Mouse (Mus musculus) midbrain, embryonic 13.5 days (tissue): ENCODE data around the gene Sco1. TPM values are rescaled to one million over a fixed set of nuclear protein-coding genes. Genes with fewer than 3 reads are reported as not detected.
A peak's percentile ranks its signal among the peaks of the same experiment; 100 is the strongest.
"Not testable (repeated sequence)": the region's sequence is repeated elsewhere in the genome, so short reads cannot be mapped to it uniquely, and the experiment has no call there.

Experiments
- ATAC-seq: fragments of 200-750 bp; cut with Nextera tagmentation; 2 replicates; pipeline ENCODE4 v1.8.0; 2017; ENCODE audit warnings: mild to moderate bottlenecking, moderate TSS enrichment, moderate library complexity
- H3K27ac ChIP-seq: fragments of 300-500 bp; sonication (generic); 2 replicates; pipeline ENCODE4 v1.5.1; 2015; ENCODE audit warnings: inconsistent platforms, mild to moderate bottlenecking, moderate library complexity
- H3K27me3 ChIP-seq: fragments of 300-500 bp; sonication (generic); 2 replicates; pipeline ENCODE4 v1.6.1; 2015; ENCODE audit warnings: mild to moderate bottlenecking, inconsistent platforms
- H3K36me3 ChIP-seq: fragments of 300-500 bp; sonication (generic); 2 replicates; pipeline ENCODE4 v1.6.1; 2015; ENCODE audit warnings: mild to moderate bottlenecking, inconsistent platforms
- H3K4me1 ChIP-seq: fragments of 300-500 bp; sonication (generic); replicated peaks from 2 replicates; pipeline ENCODE4 v1.6.1; 2015; ENCODE audit warnings: inconsistent platforms
- H3K4me2 ChIP-seq: fragments of 300-500 bp; sonication (generic); replicated peaks from 2 replicates; pipeline ENCODE4 v1.6.1; 2015; ENCODE audit warnings: moderate library complexity, mild to moderate bottlenecking, inconsistent platforms
- H3K4me3 ChIP-seq: fragments of 300-500 bp; sonication (generic); replicated peaks from 2 replicates; pipeline ENCODE4 v1.5.1; 2015; ENCODE audit warnings: mild to moderate bottlenecking, inconsistent platforms
- H3K9ac ChIP-seq: fragments of 300-500 bp; sonication (generic); replicated peaks from 2 replicates; pipeline ENCODE4 v1.6.1; 2015; ENCODE audit warnings: mild to moderate bottlenecking, inconsistent platforms
- H3K9me3 ChIP-seq: fragments of 300-500 bp; sonication (generic); 2 replicates; pipeline ENCODE4 v1.6.1; 2016; ENCODE audit warnings: mild to moderate bottlenecking, inconsistent platforms
- WGBS: fragments of 180-500 bp; shearing (Covaris S2); methylation state at CpG from one replicate; pipeline ENCODE4 v1.1.7; 2015; 5-methylcytosine and 5-hydroxymethylcytosine counted together
- polyA plus RNA-seq: library from polyadenylated mRNA; unstranded; fragments of >200 nt; fragmentation: Nextera tagmentation; extraction: Ambion mirVana; gene quantifications from 2 replicates; pipeline ENCODE4 v1.2.1, GENCODE M21; 2015

Gene Sco1
- polyA plus RNA-seq = 15.1 and 16.4 TPM in 2 replicates

- under 1% methylated on average over 50 of the region's 50 CpGs for WGBS
- H3K27ac ChIP-seq = peak within 1 kb of the TSS; percentile 81
- ATAC-seq = peak; percentile 96
- H3K4me1 ChIP-seq = peaks cover 20% of the 10 kb centered on the region
- H3K4me2 ChIP-seq = peak within 1 kb of the TSS; percentile 76
- peak within 1 kb of the TSS; percentile 85 for H3K9ac ChIP-seq
- peak within 1 kb of the TSS; percentile 99 for H3K4me3 ChIP-seq
- no peaks in the 10 kb centered on the region for H3K9me3 ChIP-seq
- peaks cover 31% of the 10 kb centered on the region for H3K36me3 ChIP-seq
- no peaks in the 10 kb centered on the region for H3K27me3 ChIP-seq
These were observed at the start of gene Sco1, which contains the start of gene Adprm for GRCm38 (mm10) chr11:67052321-67052952. Gene Sco1, plus strand, starts transcription at chr11:67052670. Gene Adprm, minus strand, starts transcription at chr11:67052594.

GRCm38 (mm10) chr11:67002911-67003310 lies 49.6 kb upstream of the Sco1 start:
- Histone ChIP-seq H3K4me1 (peaks cover 24% of the 10 kb centered on the region), H3K27ac (no peak overlapping the region), H3K27me3 (peaks cover 7% of the 10 kb centered on the region), H3K9me3 (no peaks in the 10 kb centered on the region), H3K4me3 (no peak overlapping the region), H3K9ac (no peak overlapping the region), H3K36me3 (no peaks in the 10 kb centered on the region), H3K4me2 (no peak overlapping the region)
- WGBS = 58% methylated on average over 2 of the region's 2 CpGs
- no peak for ATAC-seq

- 0 out of 2 replicates have a peak, but pooled peaks have one; percentile 18 for ATAC-seq
- no peaks in the 10 kb centered on the region for H3K36me3 ChIP-seq
- H3K4me1 ChIP-seq = peaks cover 22% of the 10 kb centered on the region
- H3K27me3 ChIP-seq = no peaks in the 10 kb centered on the region; the same call in 1 of the 2 replicates
- H3K4me3 ChIP-seq = no peak overlapping the region
- WGBS = 69% methylated on average over 8 of the region's 8 CpGs
- H3K9me3 ChIP-seq = no peaks in the 10 kb centered on the region
- H3K27ac ChIP-seq = no peak overlapping the region
- no peak overlapping the region for H3K9ac ChIP-seq
- H3K4me2 ChIP-seq = no peak overlapping the region
These were observed 44.5 kb upstream of the Sco1 start for GRCm38 (mm10) chr11:67007961-67008360.

- Histone ChIP-seq H3K9me3 (no peaks in the 10 kb centered on the region), H3K4me2 (no peak overlapping the region), H3K36me3 (no peaks in the 10 kb centered on the region), H3K27ac (no peak overlapping the region), H3K9ac (no peak overlapping the region), H3K4me1 (peaks cover 22% of the 10 kb centered on the region), H3K27me3 (no peaks in the 10 kb centered on the region; the same call in 1 of the 2 replicates), H3K4me3 (no peak overlapping the region)
- ATAC-seq = no peak
- 89% methylated on average over 4 of the region's 4 CpGs for WGBS
These were observed 43.9 kb upstream of the Sco1 start for GRCm38 (mm10) chr11:67008528-67008927.

GRCm38 (mm10) chr11:67010430-67010829 lies 42.0 kb upstream of the Sco1 start:
- H3K4me3 ChIP-seq = no peak overlapping the region
- peaks cover 3% of the 10 kb centered on the region; the same call in 1 of the 2 replicates for H3K27me3 ChIP-seq
- H3K9me3 ChIP-seq = no peaks in the 10 kb centered on the region
- H3K36me3 ChIP-seq = no peaks in the 10 kb centered on the region
- no peak overlapping the region for H3K9ac ChIP-seq
- peak; percentile 74 for ATAC-seq
- 0 out of 2 replicates have a peak overlapping the region, but pooled peaks have one; percentile 24 for H3K4me2 ChIP-seq
- WGBS = 5% methylated on average over 8 of the region's 8 CpGs
- H3K4me1 ChIP-seq = peaks cover 22% of the 10 kb centered on the region
- H3K27ac ChIP-seq = no peak overlapping the region

- no peaks in the 10 kb centered on the region for H3K9me3 ChIP-seq
- no peak overlapping the region for H3K4me3 ChIP-seq
- WGBS = 14% methylated on average over 4 of the region's 4 CpGs
- no peak overlapping the region for H3K9ac ChIP-seq
- no peak overlapping the region for H3K4me2 ChIP-seq
- H3K27ac ChIP-seq = no peak overlapping the region
- peaks cover 3% of the 10 kb centered on the region; the same call in 1 of the 2 replicates for H3K27me3 ChIP-seq
- no peaks in the 10 kb centered on the region for H3K36me3 ChIP-seq
- H3K4me1 ChIP-seq = peaks cover 22% of the 10 kb centered on the region
- ATAC-seq = no peak
These were observed 40.8 kb upstream of the Sco1 start for GRCm38 (mm10) chr11:67011635-67012034.

GRCm38 (mm10) chr11:67017801-67018591 lies 34.5 kb upstream of the Sco1 start:
- peak; percentile 37; the same call in 1 of the 2 replicates for ATAC-seq
- no peak overlapping the region for H3K27ac ChIP-seq
- no peak overlapping the region for H3K4me2 ChIP-seq
- no peaks in the 10 kb centered on the region for H3K9me3 ChIP-seq
- peaks cover 14% of the 10 kb centered on the region for H3K4me1 ChIP-seq
- peaks cover 22% of the 10 kb centered on the region for H3K27me3 ChIP-seq
- no peaks in the 10 kb centered on the region for H3K36me3 ChIP-seq
- H3K9ac ChIP-seq = no peak overlapping the region
- no peak overlapping the region for H3K4me3 ChIP-seq
- WGBS = 3% methylated on average over 12 of the region's 12 CpGs

GRCm38 (mm10) chr11:67019711-67020475 lies 32.6 kb upstream of the Sco1 start:
- H3K27ac ChIP-seq = no peak overlapping the region
- H3K27me3 ChIP-seq = peaks cover 22% of the 10 kb centered on the region
- no peak for ATAC-seq
- H3K9ac ChIP-seq = no peak overlapping the region
- H3K4me3 ChIP-seq = no peak overlapping the region
- no peaks in the 10 kb centered on the region for H3K36me3 ChIP-seq
- H3K9me3 ChIP-seq = no peaks in the 10 kb centered on the region
- no peak overlapping the region for H3K4me2 ChIP-seq
- 52% methylated on average over 7 of the region's 7 CpGs for WGBS
- H3K4me1 ChIP-seq = peaks cover 23% of the 10 kb centered on the region

- WGBS = 4% methylated on average over 12 of the region's 12 CpGs
- H3K27ac ChIP-seq = no peak overlapping the region
- peak overlapping the region; percentile 39 for H3K4me2 ChIP-seq
- H3K4me3 ChIP-seq = no peak overlapping the region
- H3K9ac ChIP-seq = no peak overlapping the region
- H3K4me1 ChIP-seq = peaks cover 30% of the 10 kb centered on the region
- peaks cover 19% of the 10 kb centered on the region; the same call in 1 of the 2 replicates for H3K27me3 ChIP-seq
- no peak for ATAC-seq
- H3K9me3 ChIP-seq = no peaks in the 10 kb centered on the region
- no peaks in the 10 kb centered on the region for H3K36me3 ChIP-seq
These were observed 31.5 kb upstream of the Sco1 start for GRCm38 (mm10) chr11:67020948-67021347.

GRCm38 (mm10) chr11:67022354-67023115 lies 29.9 kb upstream of the Sco1 start:
- Histone ChIP-seq H3K4me3 (no peak overlapping the region), H3K36me3 (no peaks in the 10 kb centered on the region), H3K4me2 (no peak overlapping the region), H3K4me1 (peaks cover 30% of the 10 kb centered on the region), H3K27me3 (peaks cover 19% of the 10 kb centered on the region; the same call in 1 of the 2 replicates), H3K9ac (no peak overlapping the region), H3K9me3 (no peaks in the 10 kb centered on the region), H3K27ac (no peak overlapping the region)
- 89% methylated on average over 13 of the region's 13 CpGs for WGBS
- ATAC-seq = no peak

GRCm38 (mm10) chr11:67023191-67023590 lies 29.3 kb upstream of the Sco1 start:
- peaks cover 19% of the 10 kb centered on the region; the same call in 1 of the 2 replicates for H3K27me3 ChIP-seq
- not testable (repeated sequence) for ATAC-seq, H3K9me3 ChIP-seq, H3K9ac ChIP-seq, H3K4me3 ChIP-seq, H3K36me3 ChIP-seq, H3K4me2 ChIP-seq, H3K27ac ChIP-seq
- peaks cover 23% of the 10 kb centered on the region for H3K4me1 ChIP-seq
- 38% methylated on average over 1 of the region's 1 CpGs for WGBS
